Mouse (Mus musculus) embryo, embryonic 11.5 days (tissue): ENCODE measurements around the gene Crybb1.
A peak's percentile ranks its signal among the peaks of the same experiment; 100 is the strongest.

Experiments
- DNase-seq: peaks from one replicate; pipeline ENCODE4 v3.0.0-alpha.2; 2012; ENCODE audit warnings: low read depth, low spot score

Gene Crybb1

DNA sequence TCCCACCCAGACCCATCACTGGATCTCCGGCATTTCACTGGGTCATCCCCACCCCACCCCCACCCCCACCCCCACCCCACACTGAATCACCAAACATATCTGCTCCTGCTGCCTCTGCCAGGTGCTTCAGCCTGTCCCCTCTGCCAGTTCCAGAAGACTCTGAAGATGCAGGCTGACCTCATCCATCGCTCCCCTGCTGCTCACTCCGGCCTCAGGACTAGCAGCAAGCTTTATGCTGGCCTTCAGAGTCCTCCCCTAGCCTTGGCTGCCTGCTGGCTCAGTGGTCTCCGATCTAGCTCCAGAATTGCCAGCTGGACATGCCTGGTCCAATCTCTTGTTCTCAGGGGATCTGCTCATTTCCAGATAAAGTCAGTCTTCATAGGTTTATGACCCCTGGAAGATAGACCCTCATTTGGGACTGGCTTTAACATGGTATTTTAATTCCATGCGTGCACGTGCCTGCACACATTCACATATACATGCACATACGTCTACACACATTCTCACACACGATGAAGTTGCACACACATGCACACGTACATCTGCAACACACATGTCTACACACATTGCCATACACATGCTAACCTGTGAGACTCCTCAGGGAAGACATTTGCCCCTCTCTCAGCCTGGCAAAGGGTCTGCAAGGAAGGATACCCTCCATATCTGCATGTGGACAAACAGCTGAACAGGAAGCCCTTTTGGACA, 17.6 kb upstream of the Crybb1 start:
- DNase-seq, result no peak

DNA sequence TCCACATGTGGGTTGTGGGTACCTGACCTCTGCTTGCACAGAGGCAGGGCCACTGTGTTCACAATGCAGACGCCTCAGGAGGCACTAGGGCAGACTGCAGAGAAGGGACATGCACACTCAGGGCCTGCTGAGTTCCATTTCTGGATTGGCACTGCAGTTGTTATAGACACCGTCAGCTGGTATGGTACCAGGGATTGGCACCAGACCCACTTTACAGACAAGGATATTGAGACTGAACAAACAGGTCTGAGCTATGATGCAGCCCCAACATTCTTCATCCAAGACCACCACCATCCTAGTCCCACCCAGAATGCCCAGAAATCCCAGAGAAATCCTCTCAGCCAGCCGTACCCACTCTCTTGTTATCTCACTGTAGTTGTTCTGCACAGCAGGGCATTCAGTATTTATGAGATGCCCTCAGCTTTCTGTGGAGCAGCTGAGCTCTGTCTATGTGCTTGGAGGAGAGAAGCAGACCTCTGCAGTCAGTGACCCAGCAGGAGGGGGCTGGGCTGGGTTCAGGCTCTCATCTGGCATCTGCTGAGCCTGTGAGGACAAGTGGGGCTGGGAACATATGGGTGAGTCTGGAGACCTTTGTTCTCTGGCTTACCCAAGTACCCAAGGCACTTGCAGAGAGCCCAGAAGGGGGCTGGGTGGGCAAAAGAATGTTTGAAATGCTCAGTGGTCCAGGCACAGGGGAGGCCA, 16.7 kb upstream of the Crybb1 start:
- DNase-seq, result no peak

GRCm38 (mm10) chr5:112240761-112241160, 14.9 kb upstream of the Crybb1 start:
- peak; percentile 79 for DNase-seq

DNA sequence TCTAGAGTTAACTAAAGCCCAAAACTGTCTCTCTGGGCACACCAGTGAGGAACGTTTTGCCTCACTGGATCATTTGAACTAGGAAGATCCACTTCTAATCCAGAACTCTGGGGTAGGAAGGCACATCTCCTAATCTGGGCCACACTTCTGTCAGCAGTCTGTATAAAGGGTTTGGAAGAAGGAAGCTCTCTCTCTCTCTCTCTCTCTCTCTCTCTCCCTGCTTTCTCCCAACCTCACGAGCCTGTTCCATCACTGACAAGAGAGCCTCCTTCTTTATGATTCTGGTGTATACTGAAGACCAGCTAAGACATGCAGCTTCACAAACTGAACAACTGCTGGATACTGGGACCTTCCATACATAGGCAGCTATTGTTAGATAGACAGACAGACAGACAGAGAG, 13.8 kb upstream of the Crybb1 start:
- DNase-seq, result no peak

GRCm38 (mm10) chr5:112242361-112242778, 13.2 kb upstream of the Crybb1 start:
- DNase-seq, result no peak

DNA sequence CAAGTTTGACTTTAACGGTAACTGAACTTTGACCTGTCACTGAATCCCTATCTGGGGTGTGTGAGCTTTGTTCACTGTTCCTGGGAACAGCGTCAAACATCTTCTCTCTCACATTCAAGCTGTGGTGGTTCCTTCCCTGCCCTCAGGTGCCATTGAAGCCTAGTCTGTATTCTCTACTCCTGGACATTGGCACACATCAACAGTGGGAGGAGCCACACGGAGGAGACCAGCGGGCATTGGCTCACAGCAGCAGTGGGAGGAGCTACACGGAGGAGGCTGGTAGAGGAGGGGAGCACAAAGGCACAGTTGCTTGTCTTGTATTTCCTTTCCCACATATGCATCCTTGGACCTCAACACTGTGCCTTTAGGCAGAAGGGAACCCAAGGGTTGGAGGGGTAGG, 12.6 kb upstream of the Crybb1 start:
- no peak for DNase-seq

- no peak for DNase-seq
Observed at GRCm38 (mm10) chr5:112243539-112244274, 11.9 kb upstream of the Crybb1 start.

DNA sequence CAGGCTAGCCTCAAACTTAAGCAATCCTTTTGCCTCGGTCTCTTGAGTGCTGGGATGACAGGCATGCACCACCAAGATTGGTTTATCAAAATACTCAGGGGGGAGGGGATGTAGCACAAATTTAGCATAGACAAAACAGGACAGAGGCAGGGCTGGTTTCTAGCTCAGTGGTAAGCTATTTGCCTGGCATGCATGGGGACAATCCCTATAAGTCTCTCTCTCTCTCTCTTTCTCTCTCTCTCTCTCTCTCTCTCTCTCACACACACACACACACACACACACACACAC, 11.4 kb upstream of the Crybb1 start:
- no peak for DNase-seq

DNA sequence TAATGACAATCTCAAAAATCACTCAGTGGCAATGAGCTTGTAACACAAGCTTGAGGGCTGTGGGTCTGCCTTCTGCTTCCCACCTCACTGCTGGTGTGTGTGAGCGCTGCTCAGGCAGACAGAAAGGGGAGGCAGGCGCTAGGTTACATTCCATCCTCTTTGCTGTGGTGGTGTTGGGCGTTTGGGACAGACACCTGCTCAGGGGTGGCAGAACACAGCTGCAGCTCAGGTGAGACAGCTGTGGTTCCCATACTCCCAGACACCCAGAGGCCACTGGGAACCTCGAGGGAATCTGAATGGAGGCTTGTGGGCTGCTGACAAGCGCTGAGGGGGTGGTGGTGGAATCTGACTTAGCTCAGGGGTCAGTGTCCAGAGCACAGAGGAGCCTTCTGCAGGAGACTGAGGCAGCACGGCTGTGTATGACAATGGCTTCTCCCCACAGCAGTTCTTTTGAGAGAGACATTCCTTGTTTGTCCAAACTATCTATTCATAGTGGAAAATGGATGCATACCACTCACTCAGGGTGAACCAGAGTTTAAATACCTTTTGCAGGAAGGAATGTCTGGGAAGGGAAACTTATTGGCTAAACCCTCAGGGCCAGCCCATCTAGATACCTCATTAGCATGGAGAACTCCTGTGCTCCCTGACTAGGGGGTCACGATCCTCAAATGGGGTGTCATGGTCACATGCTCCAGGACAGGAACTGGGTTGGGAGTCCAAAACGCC, 10.6 kb upstream of the Crybb1 start:
- no peak for DNase-seq

DNA sequence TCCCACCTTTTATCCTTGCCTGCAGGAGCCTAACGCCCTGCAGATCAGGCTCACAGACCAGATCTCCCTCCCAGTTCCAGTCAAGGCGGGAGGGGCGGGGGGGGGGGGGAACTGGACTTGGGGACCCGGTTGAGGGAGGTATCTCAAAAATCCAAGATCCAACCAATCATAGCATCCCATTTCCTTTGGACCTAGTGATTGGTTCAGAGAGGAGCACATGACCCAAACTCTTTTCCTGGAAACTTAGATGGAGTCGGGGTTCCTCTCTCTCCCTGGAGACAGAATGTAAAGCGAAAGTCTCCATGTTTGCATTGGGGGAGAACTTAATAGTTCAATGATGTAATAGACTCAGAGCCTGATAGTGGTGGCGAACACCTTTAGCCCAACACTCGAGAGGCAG, 8.2 kb upstream of the Crybb1 start:
- DNase-seq, result no peak

DNA sequence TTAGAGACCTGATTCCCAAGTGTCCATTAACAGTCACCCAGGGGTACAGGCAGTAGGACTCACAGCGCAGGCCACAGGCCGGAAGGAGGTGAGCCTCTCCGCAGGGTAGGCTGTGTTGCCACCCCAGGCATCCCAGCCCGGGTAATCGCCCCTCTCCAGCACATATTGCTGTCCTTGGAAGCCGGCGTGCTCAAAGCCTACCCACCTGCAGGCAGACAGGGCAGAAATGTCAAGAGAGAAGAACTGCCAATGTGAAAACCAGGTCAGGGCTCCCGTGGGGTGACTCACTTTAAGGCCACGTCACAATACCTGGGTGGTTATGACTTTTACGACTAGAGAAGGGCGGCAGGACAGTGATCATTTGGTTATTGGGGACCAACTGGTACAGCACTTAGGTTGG, 6.5 kb upstream of the Crybb1 start:
- no peak for DNase-seq

GRCm38 (mm10) chr5:112252400-112252799, 3.2 kb upstream of the Crybb1 start, which contains the start of gene Cryba4:
Cryba4 (minus strand) TSS chr5:112252518.
- no peak for DNase-seq

- no peak for DNase-seq
Observed at GRCm38 (mm10) chr5:112253169-112253568, 2.4 kb upstream of the Crybb1 start.

DNA sequence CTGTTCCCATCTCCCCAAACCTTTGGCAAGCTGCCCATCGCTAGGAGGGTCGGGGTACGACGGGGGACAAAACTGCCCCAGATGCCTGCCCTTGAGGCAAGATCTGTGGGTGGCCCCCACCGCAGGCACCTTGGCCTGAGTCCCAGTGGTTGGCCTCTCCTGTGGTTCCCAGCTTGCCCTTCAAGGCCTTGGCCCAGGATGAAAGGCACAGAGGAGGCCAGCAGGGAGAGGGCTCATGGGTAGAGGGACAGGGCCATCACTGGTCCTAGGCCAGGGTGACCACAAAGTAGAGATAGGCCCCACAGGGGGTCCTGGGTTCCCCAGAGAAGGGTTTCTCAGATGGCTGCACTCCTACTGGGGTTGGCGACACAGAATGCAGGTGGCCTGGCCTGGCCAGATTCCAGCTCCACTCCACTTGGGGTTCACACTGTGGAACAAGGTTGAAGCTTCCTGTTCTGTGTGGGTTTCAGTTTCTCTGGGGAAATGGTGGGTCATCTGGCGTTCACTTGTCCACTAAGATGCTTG, 1.3 kb upstream of the Crybb1 start:
- DNase-seq, result no peak

DNA sequence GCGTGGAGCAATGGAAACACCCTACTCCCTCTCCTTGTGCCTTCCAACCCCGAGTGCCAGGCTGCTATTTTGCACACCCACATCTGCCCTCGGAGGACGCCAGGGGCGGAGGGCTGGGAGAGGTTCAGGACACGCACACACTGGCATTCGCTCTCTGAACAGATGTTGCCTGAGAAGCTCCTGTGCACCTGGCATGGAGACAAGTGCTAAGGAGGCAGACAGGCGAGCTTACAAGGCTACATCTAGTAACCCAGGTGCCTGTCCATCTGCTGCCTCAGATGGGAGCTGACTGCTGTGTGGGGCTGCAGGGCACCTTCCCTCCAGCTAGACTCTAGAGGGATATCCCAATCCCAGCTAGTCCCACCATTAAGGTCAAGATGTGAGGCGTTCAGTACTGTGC, 842 bp downstream of the Crybb1 start:
- DNase-seq, result no peak

GRCm38 (mm10) chr5:112257896-112258295, 2.3 kb downstream of the Crybb1 start:
- no peak for DNase-seq

DNA sequence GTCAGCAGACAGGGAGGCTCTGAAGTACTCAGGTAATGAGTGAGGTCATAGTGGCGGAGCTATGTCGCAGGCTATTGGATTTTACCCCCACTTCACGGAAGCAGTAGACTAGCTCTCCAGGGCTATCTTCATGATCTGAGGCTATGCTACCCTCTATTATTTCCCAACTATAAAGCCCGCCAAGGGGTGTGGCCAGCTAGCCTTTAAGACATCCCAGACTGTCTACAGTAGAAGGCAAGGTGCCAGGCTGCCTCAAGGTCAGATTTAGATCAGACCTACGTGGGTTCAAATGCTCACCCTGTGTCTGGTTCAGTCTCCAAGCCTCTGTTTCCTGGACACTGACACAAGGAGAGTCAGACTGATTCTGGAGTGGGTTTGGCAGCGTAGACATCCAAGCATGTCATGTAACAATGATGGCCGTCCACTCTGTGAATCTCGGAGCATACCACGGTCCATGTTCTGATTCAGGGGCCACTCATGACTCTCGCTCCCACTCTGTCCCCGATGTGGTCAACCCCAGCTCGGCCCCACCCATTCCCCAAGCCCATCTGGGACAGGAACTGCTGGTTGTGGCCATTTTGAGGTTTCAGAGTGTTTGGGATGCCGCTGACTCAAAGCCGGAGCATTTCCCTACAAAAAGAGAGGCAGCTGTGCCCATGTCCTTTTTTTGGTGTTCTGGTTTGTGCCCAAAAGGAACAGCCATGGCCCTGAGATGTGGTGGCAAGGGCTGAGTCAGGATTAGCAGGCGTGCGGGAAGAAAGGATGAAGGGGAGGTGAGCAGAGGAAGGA, 4.4 kb downstream of the Crybb1 start:
- no peak for DNase-seq

DNA sequence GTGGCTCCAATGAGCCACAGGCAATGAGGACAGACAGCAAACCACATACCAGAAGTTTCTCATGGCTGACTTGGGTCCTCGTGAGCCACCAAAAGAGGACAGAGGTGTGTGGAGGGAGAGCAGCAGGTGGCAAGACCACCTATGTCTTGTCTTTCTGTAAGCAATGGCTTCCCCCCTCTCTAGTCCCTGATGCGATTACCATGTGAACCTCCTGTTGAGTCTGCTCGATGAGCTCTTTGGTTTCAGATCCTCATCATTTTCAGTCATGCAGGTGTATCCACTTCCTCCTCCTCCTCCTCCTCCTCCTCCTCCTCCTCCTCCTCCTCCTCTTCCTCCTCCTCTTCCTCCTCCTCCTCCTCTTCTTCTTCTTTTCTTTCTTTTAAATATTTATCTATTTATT, 5.2 kb downstream of the Crybb1 start:
- DNase-seq, result no peak

- no peak for DNase-seq
Observed at GRCm38 (mm10) chr5:112264099-112264498, 8.5 kb downstream of the Crybb1 start.

DNA sequence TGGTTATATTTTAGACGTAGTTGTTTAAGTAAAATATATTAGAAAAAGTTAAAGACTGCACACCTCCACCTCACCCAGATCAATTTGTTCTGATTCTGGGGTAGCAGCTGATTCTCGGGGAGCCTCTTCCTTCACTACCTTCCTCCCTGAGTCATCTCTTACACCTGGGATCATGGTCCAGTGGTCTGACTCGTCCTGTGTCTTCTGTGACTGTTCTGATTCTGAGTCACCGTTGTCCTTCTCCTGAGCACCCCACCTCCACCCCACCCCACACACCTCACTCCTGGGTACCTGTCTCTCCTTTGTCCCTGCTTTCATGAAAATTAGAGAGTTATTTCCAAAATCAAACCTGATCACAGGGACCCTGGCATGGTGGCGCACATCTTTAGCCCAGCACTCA, 9.5 kb downstream of the Crybb1 start:
- no peak for DNase-seq

- DNase-seq, result no peak
Observed at GRCm38 (mm10) chr5:112265515-112265914, 9.9 kb downstream of the Crybb1 start.
